Mouse (Mus musculus): ENCODE data around the gene Ddc.

Gene Ddc

GRCm38 (mm10) chr11:11841590-11841989 lies 56.4 kb downstream of the Ddc start:
- DNase-seq, result no peak

DNA sequence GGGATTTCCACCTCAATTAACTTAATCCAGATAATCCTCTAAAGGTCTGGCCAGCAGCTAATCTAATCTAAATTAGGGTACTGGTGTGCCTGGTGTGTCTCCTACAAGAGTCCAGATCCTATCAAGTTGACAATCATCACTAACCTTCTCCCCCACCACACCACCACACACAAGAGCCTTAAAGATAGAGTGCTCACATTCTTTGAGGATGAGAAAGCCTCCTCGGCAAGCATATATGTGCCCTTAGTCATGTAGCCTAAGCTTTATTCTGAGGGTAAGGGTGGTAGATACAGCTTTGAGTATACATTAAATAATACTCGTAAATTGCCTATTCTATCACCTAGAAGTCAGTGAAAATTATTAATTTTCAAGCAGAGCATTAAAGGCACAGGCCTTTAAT lies 57.2 kb downstream of the Ddc start:
- DNase-seq, result no peak

DNA sequence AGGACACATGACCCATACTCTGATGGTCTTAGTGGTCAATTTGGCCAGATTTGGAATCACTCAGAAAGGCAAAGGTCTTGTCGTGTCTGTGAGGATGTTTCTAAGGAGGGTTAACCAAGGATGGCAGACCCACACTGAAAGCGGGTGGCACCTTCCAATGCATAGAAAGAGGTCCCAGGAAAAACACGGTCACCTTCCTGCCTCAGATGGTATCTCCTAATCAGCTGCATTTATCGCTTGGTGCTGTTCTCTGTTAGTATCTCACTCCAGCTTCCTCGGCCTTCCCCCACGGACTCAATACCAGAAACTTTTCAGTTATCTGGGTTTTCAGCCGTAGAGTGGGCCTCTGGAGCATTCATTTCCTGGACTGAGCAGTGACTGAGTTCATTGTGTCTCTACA lies 58.1 kb downstream of the Ddc start:
- no peak for DNase-seq

DNA sequence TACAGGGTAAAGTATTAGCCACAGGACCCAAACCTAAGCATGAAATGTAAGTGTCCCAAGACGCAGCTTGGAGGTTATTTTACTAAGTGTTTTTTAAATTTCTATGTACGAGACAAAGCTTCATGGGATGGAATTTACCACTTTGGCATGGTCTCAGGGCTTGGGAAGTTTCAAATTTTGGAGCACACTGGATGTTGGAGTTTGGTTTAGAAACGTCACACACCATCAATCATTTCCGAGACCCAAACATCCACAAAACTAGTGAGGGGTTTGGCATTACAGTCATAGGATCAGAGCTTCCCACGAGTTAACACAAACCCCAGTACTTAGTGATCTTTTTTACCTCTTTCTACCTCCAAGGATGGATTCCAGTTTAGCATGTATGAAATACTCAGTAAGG lies 60.6 kb downstream of the Ddc start:
- DNase-seq, result no peak

DNA sequence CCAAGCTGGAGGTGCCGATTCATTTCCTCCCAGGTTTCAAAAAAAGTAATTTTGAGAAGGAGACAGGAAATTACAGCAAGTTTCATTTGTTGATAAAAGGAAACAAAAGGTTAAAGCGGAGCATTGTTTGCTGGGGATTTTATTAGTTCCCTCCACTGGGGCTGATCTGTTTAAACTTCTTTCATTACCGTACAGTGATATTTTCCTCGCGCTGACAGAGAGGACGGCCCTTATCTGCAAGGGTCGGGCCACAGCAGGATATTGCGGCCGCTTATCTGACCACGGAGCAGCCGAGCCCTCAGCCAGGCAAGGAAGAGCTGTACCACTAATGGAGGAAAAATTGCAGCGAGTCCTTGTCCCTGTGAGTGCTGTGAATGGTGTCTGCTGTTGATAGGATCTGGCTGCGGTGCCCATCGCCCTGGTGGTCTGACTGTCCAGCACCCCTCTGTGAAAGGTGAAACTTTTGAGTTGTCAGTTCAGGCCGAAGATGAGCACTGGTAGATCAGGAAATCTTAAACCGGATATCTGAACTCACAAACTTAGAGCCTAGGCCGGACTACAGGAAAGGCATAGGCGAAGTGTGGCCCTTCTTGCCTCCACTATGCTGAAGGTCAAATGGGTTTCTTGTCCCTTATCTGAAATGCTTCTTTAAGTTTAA lies 61.1 kb downstream of the Ddc start:
- DNase-seq, result no peak

DNA sequence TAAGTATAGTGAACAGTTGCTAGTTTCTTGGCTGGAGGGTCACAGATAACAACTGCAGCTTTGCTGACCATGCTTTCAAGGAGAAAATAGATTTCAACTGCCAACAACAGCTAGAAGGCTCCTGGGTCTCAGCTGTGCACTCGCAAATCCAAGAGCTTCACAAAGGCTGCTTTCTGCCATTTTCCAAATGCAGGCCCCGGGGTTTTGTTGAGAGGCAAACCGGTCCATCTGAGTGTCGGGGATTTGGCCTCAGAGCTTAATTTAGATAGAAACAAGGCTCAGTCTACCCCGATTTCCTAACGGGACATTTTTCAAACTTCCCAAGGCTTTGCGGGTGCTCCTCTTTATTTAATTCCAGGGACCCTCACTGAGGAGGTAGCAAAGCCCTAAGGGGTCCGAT lies 61.7 kb downstream of the Ddc start:
- DNase-seq, result no peak

DNA sequence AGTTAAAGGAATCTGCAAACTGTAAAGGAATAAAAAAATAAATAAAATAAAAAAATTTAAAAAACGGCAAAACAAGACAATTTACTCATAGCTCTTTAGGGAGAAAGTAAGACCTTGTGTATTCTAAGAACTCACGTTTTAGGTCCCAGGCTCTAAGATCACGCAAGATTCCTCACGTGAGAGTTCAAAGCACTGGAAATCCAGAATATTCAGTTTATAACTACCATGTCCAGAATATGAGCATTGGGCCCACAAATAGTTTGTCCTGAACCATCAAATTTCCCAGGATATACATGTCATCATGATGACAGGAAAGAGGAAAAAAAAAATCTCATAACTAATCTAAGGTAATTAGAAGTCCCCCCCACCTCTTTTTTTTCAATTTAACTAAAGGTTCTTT lies 62.2 kb downstream of the Ddc start:
- DNase-seq, result no peak

- no peak for DNase-seq
Observed at GRCm38 (mm10) chr11:11835361-11835760, 62.6 kb downstream of the Ddc start.

- no peak for DNase-seq
Observed at GRCm38 (mm10) chr11:11833100-11833499, 64.8 kb downstream of the Ddc start.

- no peak for DNase-seq
Observed at GRCm38 (mm10) chr11:11832755-11833084, 65.2 kb downstream of the Ddc start.

DNA sequence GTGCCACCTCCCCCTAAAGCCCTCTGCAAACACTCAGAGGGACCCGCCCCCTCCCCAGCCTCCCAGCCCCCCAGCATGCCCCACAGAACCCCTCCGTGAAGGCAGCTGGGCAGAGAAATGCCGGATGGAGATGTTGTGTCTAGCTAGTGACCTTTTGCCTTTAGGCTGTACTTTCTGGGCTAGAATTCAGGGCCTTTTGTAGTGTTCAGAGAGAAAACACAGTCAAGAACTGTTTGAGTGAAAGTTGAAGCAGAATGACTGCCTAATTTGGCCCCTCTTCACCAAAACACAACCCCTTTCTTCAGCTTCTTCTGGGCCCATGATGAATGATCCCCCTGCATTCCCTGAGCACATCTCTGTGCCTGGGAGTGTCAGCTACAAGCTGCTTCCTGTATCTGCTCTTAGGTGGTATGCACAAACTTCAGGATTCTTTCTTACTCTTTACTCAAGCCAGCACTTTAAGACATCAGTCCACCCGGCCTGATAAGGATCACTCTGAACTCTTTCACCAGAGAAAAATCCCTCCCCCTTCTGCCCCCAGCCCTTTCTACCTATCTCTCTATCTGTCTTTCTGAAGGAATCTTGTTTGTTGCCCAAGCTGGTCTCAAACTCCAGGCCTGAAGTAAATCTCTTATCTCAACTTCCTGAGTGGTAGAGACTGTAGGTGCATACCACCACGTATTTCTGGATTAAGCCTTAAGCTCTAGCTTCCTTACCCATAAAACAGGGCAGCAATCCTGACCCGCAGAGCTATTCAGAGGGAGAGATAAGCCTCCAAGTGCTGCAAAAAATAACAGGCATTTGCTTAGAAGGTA lies 65.8 kb downstream of the Ddc start:
- no peak for DNase-seq

GRCm38 (mm10) chr11:11831526-11831925 lies 66.4 kb downstream of the Ddc start:
- no peak for DNase-seq

DNA sequence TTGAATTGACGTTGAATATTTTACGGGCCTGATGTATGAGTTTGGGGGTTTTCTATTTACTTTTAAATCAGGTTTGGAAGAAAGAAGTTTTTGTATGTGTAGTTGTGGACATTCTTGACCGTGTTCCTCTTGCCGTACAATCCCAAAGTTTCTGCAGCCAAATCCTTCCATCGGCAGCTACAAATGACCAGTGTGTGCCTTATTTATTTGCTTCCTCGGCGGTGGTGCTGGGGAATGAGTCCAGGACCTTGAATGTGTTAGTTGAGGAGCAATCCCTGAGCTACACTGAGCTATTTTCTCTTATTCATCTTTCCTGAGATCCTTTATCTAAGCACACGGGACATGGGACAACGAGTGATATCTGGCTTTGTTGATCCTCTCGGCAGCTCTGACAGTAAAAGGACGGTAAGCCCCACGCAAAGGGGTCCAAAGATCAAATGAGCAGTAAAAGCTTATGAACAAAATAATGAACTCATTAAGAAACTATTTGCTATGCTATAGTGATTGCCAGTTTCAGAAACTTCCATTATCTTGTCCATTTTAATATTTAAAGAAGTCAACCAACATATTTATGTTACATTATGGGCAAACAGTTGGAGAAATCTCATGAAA lies 67.0 kb downstream of the Ddc start:
- DNase-seq, result no peak

- DNase-seq, result no peak
Observed at GRCm38 (mm10) chr11:11829161-11830000, 68.6 kb downstream of the Ddc start.

GRCm38 (mm10) chr11:11828761-11829160 lies 69.2 kb downstream of the Ddc start:
- DNase-seq, result no peak

DNA sequence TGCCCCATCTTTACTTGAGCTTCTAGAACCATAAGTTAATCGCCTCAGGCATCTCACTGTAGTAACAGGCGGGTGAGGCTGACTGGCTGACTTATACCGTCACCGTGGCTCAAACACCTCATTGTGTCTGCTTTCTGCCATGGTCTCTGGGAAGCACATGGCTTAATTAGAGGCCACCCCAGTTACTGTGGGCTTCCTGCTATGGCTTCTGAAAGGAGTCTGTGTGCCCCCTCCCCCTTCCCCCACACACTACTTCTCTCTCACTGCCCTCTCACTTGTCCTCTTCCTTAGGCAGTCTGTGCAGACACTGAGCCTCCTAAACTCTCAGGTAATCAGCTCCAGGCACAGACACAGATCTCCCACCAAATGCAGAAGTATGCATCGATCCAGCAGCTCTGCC lies 69.7 kb downstream of the Ddc start:
- DNase-seq, result no peak

- DNase-seq, result no peak
Observed at GRCm38 (mm10) chr11:11826475-11826874, 71.5 kb downstream of the Ddc start.

DNA sequence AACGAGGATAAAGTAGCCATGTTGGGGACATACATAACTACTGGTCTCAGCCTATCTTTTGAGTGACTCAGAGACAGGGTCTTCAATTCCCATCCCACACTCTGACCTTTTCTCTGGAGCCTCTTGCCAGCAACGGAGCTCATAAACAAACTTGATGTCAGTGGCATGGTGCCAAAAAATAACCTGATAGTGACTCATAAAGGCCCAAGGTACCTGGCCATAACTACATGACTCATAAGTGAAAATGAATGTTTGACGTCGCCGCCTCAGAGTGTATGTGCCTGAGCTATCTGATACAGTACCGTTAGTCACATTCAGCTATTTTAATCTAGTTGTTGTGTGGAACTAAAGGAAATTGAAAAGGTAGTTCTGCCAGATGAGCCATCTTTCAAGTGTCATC lies 72.3 kb downstream of the Ddc start:
- no peak for DNase-seq

GRCm38 (mm10) chr11:11824970-11825635 lies 72.8 kb downstream of the Ddc start:
- DNase-seq, result no peak

- DNase-seq, result no peak
Observed at GRCm38 (mm10) chr11:11823980-11824911, 73.7 kb downstream of the Ddc start.

All from right cerebral cortex, postnatal 25 days (tissue).